Mouse (Mus musculus): Measurements from ENCODE around the gene Tgfbr3. TPM values are rescaled to one million over a fixed set of nuclear protein-coding genes. Genes with fewer than 3 reads are reported as not detected.

Tgfbr3 gene
- polyA plus RNA-seq, 1 experiment from 2014 or later: 10.5 TPM

- ATAC-seq (replicated peaks; ENCODE audit: insufficient number of reproducible peaks, low FRiP score, low TSS enrichment, low read depth): peak; percentile 80
- Histone ChIP-seq H3K4me3 (ENCODE audit: low read depth, low read length) (no peak overlapping the region), H3K27ac (replicated peaks; ENCODE audit: low read depth, low read length) (no peak overlapping the region), H3K4me2 (ENCODE audit: low read depth, low read length) (no peak overlapping the region), H3K4me1 (ENCODE audit: control insufficient read depth, insufficient read depth, low read length) (0 out of 2 replicates have a peak, but pooled peaks cover 3% of the 10 kb centered on the region), H3K9me3 (replicated peaks; ENCODE audit: control insufficient read depth, low read length) (no peaks in the 10 kb centered on the region), H3K27me3 (ENCODE audit: control insufficient read depth, insufficient read depth, low read length) (no peaks in the 10 kb centered on the region), H3K9ac (replicated peaks; ENCODE audit: low read length) (no peak overlapping the region), H3K36me3 (replicated peaks; ENCODE audit: control insufficient read depth, insufficient read depth, low read depth, low read length) (no peaks in the 10 kb centered on the region)
- DNase-seq (ENCODE audit: low spot score): peak; percentile 92
- 21% methylated on average over 8 of the region's 8 CpGs for WGBS
Measured at GRCm38 (mm10) chr5:107167872-107168300, 121.5 kb downstream of the Tgfbr3 start.

DNA sequence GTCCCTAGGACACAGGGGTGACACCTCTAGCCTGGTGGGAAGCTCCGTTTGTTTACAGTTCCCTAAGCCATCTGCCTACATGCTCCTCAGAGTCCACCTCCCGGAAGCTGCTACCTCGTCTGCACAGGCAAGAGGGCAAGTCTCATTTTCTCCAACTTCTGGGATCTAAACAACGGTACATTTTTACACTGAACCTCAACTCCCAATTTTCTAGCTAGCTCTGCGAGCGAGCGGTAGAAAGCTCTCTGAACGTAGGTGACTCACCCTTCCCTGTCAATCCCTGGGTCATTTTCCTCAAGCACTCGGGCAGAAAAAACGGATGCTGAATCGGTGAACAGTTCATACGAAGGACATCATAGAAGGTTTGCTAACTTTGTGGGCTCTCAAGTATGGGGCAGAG is 122.1 kb downstream of the Tgfbr3 start:
- H3K9ac ChIP-seq (replicated peaks; ENCODE audit: low read length): no peak overlapping the region; the same call in 1 of the 2 replicates
- no peak for ATAC-seq (replicated peaks; ENCODE audit: insufficient number of reproducible peaks, low FRiP score, low TSS enrichment, low read depth)
- H3K27ac ChIP-seq (replicated peaks; ENCODE audit: low read depth, low read length): peak overlapping the region; percentile 23; the same call in 1 of the 2 replicates
- 40% methylated on average over 12 of the region's 12 CpGs for WGBS
- peak; percentile 18 for DNase-seq (ENCODE audit: low spot score)
- 0 out of 2 replicates have a peak overlapping the region, but pooled peaks have one; percentile 2 for H3K4me2 ChIP-seq (ENCODE audit: low read depth, low read length)
- 0 out of 2 replicates have a peak, but pooled peaks cover 3% of the 10 kb centered on the region for H3K4me1 ChIP-seq (ENCODE audit: control insufficient read depth, insufficient read depth, low read length)
- no peaks in the 10 kb centered on the region for H3K27me3 ChIP-seq (ENCODE audit: control insufficient read depth, insufficient read depth, low read length)
- no peaks in the 10 kb centered on the region for H3K9me3 ChIP-seq (replicated peaks; ENCODE audit: control insufficient read depth, low read length)
- H3K4me3 ChIP-seq (ENCODE audit: low read depth, low read length): no peak overlapping the region
- no peaks in the 10 kb centered on the region for H3K36me3 ChIP-seq (replicated peaks; ENCODE audit: control insufficient read depth, insufficient read depth, low read depth, low read length)

DNA sequence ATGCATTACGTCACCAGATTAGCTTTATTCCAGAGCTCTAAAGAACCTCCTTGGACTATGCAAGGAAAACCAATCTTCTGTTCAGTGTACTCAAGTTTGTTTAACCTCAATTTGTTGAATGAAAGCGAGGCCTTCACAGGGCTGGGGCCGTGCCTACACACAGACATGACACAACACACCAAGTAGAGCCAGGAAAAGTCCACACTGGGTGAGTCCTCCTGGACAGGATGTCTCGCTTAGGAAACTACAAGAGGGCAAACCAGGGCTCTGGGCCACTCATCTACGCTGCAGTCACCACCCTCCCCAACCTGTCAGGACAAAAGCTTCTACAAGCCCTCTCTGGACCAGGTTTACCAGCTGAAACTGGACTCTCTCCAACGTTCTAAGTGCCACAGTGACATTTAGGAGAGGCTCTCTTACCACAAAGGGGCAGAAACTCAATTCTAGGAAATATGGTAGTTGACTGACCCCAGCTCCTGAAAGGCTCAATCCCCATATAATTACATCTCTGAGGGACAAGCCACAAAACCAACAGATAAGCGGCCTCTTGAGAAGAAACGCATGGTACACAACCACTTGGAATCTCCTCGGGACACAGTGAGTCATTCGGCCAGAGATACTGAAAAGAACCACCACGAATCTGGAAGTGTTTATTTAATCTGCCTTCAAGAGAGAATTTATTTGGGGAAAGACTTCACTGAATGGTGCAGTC is 122.6 kb downstream of the Tgfbr3 start:
- 52% methylated on average over 11 of the region's 11 CpGs for WGBS
- no peak overlapping the region for H3K4me3 ChIP-seq (ENCODE audit: low read depth, low read length)
- H3K27me3 ChIP-seq (ENCODE audit: control insufficient read depth, insufficient read depth, low read length): no peaks in the 10 kb centered on the region
- H3K9ac ChIP-seq (replicated peaks; ENCODE audit: low read length): no peak overlapping the region; the same call in 1 of the 2 replicates
- H3K36me3 ChIP-seq (replicated peaks; ENCODE audit: control insufficient read depth, insufficient read depth, low read depth, low read length): no peaks in the 10 kb centered on the region
- no peaks in the 10 kb centered on the region for H3K9me3 ChIP-seq (replicated peaks; ENCODE audit: control insufficient read depth, low read length)
- no peak for ATAC-seq (replicated peaks; ENCODE audit: insufficient number of reproducible peaks, low FRiP score, low TSS enrichment, low read depth)
- H3K4me2 ChIP-seq (ENCODE audit: low read depth, low read length): no peak overlapping the region
- DNase-seq (ENCODE audit: low spot score): no peak
- 0 out of 2 replicates have a peak, but pooled peaks cover 3% of the 10 kb centered on the region for H3K4me1 ChIP-seq (ENCODE audit: control insufficient read depth, insufficient read depth, low read length)
- H3K27ac ChIP-seq (replicated peaks; ENCODE audit: low read depth, low read length): peak overlapping the region; percentile 23; the same call in 1 of the 2 replicates

DNA sequence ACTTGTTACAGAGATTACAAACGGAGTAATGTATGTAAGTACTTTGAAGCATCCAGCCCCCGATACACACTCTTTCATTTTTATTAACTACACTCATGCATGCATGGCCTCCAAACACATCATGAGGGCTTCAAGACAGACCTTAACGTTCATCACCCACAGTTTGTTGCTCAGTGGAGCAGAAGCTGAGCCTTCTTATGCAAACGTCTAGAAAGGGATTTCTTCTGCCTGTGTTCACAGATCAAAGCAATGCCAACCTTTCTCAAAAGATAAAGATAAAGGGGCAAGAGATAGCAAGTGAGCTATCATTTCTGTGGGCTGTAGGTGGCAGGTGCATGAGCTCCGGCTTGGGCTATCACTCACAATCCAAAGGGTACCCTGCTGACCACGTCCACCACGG is 123.7 kb downstream of the Tgfbr3 start:
- WGBS: 84% methylated on average over 7 of the region's 7 CpGs
- Histone ChIP-seq H3K4me3 (ENCODE audit: low read depth, low read length) (no peak overlapping the region), H3K27me3 (ENCODE audit: control insufficient read depth, insufficient read depth, low read length) (no peaks in the 10 kb centered on the region), H3K36me3 (replicated peaks; ENCODE audit: control insufficient read depth, insufficient read depth, low read depth, low read length) (no peaks in the 10 kb centered on the region), H3K9ac (replicated peaks; ENCODE audit: low read length) (no peak overlapping the region), H3K4me2 (ENCODE audit: low read depth, low read length) (no peak overlapping the region), H3K4me1 (ENCODE audit: control insufficient read depth, insufficient read depth, low read length) (0 out of 2 replicates have a peak, but pooled peaks cover 3% of the 10 kb centered on the region), H3K9me3 (replicated peaks; ENCODE audit: control insufficient read depth, low read length) (no peaks in the 10 kb centered on the region), H3K27ac (replicated peaks; ENCODE audit: low read depth, low read length) (no peak overlapping the region)
- no peak for DNase-seq (ENCODE audit: low spot score)
- no peak for ATAC-seq (replicated peaks; ENCODE audit: insufficient number of reproducible peaks, low FRiP score, low TSS enrichment, low read depth)

- H3K4me3 ChIP-seq (ENCODE audit: low read depth, low read length): no peak overlapping the region
- ATAC-seq (replicated peaks; ENCODE audit: insufficient number of reproducible peaks, low FRiP score, low TSS enrichment, low read depth): no peak
- no peaks in the 10 kb centered on the region for H3K36me3 ChIP-seq (replicated peaks; ENCODE audit: control insufficient read depth, insufficient read depth, low read depth, low read length)
- no peak overlapping the region for H3K27ac ChIP-seq (replicated peaks; ENCODE audit: low read depth, low read length)
- H3K27me3 ChIP-seq (ENCODE audit: control insufficient read depth, insufficient read depth, low read length): no peaks in the 10 kb centered on the region
- no peak overlapping the region for H3K9ac ChIP-seq (replicated peaks; ENCODE audit: low read length)
- H3K9me3 ChIP-seq (replicated peaks; ENCODE audit: control insufficient read depth, low read length): no peaks in the 10 kb centered on the region
- no peak overlapping the region for H3K4me2 ChIP-seq (ENCODE audit: low read depth, low read length)
- DNase-seq (ENCODE audit: low spot score): no peak
- 87% methylated on average over 5 of the region's 5 CpGs for WGBS
- 0 out of 2 replicates have a peak, but pooled peaks cover 3% of the 10 kb centered on the region for H3K4me1 ChIP-seq (ENCODE audit: control insufficient read depth, insufficient read depth, low read length)
Measured at GRCm38 (mm10) chr5:107165271-107165670, 124.2 kb downstream of the Tgfbr3 start.

DNA sequence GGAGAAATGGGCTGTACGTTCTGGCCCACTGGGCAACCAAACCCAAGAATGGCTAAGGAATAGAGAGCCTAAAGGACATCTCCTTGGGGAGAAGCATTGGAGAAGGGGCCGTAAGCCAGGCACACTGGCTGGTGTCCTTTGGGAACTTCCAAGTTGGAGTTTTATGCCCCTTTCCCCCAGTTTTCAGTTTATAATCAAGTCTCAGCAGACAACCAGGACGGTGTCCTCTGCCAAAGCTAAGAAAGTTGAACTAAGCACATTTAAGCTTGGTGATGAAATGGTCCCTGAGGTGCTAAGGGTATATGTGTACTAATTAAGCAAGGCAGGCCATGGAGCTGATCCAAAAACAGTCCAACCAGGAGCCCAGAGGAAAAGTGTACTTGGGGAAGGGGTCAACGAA is 124.6 kb downstream of the Tgfbr3 start:
- H3K27ac ChIP-seq (replicated peaks; ENCODE audit: low read depth, low read length): no peak overlapping the region
- H3K9me3 ChIP-seq (replicated peaks; ENCODE audit: control insufficient read depth, low read length): no peaks in the 10 kb centered on the region
- no peaks in the 10 kb centered on the region for H3K27me3 ChIP-seq (ENCODE audit: control insufficient read depth, insufficient read depth, low read length)
- H3K4me2 ChIP-seq (ENCODE audit: low read depth, low read length): no peak overlapping the region
- H3K4me1 ChIP-seq (ENCODE audit: control insufficient read depth, insufficient read depth, low read length): 0 out of 2 replicates have a peak, but pooled peaks cover 3% of the 10 kb centered on the region
- no peak for ATAC-seq (replicated peaks; ENCODE audit: insufficient number of reproducible peaks, low FRiP score, low TSS enrichment, low read depth)
- no peak overlapping the region for H3K9ac ChIP-seq (replicated peaks; ENCODE audit: low read length)
- WGBS: 88% methylated on average over 4 of the region's 4 CpGs
- DNase-seq (ENCODE audit: low spot score): no peak
- H3K36me3 ChIP-seq (replicated peaks; ENCODE audit: control insufficient read depth, insufficient read depth, low read depth, low read length): no peaks in the 10 kb centered on the region
- no peak overlapping the region for H3K4me3 ChIP-seq (ENCODE audit: low read depth, low read length)

DNA sequence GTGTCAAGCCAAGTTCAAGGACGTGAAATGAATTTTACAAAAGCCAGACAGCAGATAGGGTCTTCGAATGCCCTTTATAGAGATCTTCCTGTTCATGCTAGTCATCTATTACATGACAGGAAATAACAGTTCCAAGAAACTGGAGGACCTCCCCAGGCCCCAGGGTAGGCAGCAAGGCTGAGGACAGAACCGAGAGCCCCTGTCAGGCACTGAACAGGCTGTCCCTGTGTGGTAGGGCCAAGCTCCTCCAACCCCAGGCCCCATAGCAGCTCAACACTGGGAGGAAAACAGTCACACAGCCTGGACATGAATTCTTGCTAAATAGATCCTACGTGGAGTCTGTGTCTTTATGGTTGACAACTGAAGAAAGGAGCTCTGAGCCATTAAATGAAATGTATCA is 125.3 kb downstream of the Tgfbr3 start:
- no peak for DNase-seq (ENCODE audit: low spot score)
- no peak overlapping the region for H3K27ac ChIP-seq (replicated peaks; ENCODE audit: low read depth, low read length)

DNA sequence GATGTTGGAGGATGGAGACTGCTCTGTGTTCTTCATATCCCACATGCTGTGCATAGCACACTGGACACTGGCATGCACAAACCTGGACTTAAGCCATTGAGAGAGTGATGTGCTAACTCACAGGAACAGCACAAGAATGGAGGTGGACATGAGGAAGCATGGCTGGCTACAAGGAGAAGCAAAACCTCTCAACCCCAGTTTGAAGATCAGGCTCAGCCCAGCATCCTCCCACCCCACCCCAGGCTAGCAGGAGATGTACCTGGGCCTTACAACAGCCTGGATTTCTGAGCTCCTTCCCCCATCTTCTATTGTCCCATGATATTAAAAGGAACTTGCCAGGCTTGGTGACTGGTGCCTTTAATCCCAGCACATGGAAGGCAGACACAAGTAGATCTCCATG is 126.1 kb downstream of the Tgfbr3 start:
- DNase-seq (ENCODE audit: low spot score) (no peak), ATAC-seq (replicated peaks; ENCODE audit: insufficient number of reproducible peaks, low FRiP score, low TSS enrichment, low read depth) (no peak)
- no peak overlapping the region for H3K9ac ChIP-seq (replicated peaks; ENCODE audit: low read length)
- no peak overlapping the region for H3K4me3 ChIP-seq (ENCODE audit: low read depth, low read length)
- 0 out of 2 replicates have a peak, but pooled peaks cover 3% of the 10 kb centered on the region for H3K4me1 ChIP-seq (ENCODE audit: control insufficient read depth, insufficient read depth, low read length)
- H3K9me3 ChIP-seq (replicated peaks; ENCODE audit: control insufficient read depth, low read length): no peaks in the 10 kb centered on the region
- H3K36me3 ChIP-seq (replicated peaks; ENCODE audit: control insufficient read depth, insufficient read depth, low read depth, low read length): no peaks in the 10 kb centered on the region
- H3K27me3 ChIP-seq (ENCODE audit: control insufficient read depth, insufficient read depth, low read length): no peaks in the 10 kb centered on the region
- H3K4me2 ChIP-seq (ENCODE audit: low read depth, low read length): no peak overlapping the region
- no peak overlapping the region for H3K27ac ChIP-seq (replicated peaks; ENCODE audit: low read depth, low read length)

More for the DNA sequence above, 125.3 kb downstream of the Tgfbr3 start:
- 0 out of 2 replicates have a peak, but pooled peaks cover 3% of the 10 kb centered on the region for H3K4me1 ChIP-seq (ENCODE audit: control insufficient read depth, insufficient read depth, low read length)
- H3K9ac ChIP-seq (replicated peaks; ENCODE audit: low read length): no peak overlapping the region
- WGBS: 78% methylated on average over 4 of the region's 4 CpGs
- ATAC-seq (replicated peaks; ENCODE audit: insufficient number of reproducible peaks, low FRiP score, low TSS enrichment, low read depth): no peak
- H3K4me3 ChIP-seq (ENCODE audit: low read depth, low read length): no peak overlapping the region
- no peaks in the 10 kb centered on the region for H3K27me3 ChIP-seq (ENCODE audit: control insufficient read depth, insufficient read depth, low read length)
- no peak overlapping the region for H3K4me2 ChIP-seq (ENCODE audit: low read depth, low read length)
- no peaks in the 10 kb centered on the region for H3K9me3 ChIP-seq (replicated peaks; ENCODE audit: control insufficient read depth, low read length)
- no peaks in the 10 kb centered on the region for H3K36me3 ChIP-seq (replicated peaks; ENCODE audit: control insufficient read depth, insufficient read depth, low read depth, low read length)

Measured in embryonic facial prominence, embryonic 11.5 days (tissue).